Comparison of ENCODE assay signal across 8 mouse cellular contexts in the genomic region with DNA sequence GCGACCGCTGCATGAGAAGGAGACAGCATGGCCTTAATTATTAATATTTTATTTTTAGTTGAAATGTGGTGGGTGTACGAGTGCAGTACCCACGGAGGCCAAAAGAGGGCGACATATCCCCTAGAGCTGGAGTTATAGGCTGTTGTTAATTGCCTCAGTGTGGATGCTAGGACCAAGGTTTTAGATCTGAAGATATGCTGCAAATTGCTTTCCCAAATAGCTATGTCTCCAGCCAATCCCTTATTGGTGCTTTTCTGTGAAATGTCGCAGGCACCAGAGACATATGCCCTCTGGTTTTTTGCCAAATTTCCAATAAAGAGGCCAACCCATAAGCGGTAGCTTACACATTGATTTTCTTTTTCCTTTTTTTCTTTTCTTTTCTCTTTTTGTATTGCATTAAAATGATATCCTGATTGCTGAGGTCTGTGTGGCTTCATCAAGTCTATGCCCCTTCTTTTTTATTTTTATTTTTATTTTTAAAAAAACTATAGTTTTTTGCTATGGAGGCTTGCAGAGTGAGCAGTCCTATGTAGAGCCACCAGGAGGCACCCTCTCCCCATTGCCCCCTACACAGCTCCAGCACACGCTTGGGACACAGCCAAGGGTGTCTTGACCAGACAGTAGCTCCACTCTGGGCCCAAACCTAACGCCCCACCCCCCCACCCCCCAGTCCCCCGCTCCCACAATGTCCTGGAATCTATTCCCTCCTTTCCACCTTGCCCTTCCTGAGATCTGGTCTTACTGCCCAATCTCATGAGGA. TPM values are rescaled to one million over a fixed set of nuclear protein-coding genes. Genes with fewer than 3 reads are reported as not detected.
DNase-seq lines count a peak whose midpoint lies in the region; ATAC-seq and TF ChIP-seq lines count a peak whose summit lies in the region.

No protein-coding gene starts in this region.

- no peak overlapping the region for H3K9ac ChIP-seq in forebrain, postnatal 0 days
- no peak overlapping the region for H3K9ac ChIP-seq in midbrain, embryonic 13.5 days (replicated peaks)

- no peaks in the 10 kb centered on the region for H3K9me3 ChIP-seq in forebrain, postnatal 0 days (ENCODE audit: low read length)
- H3K9me3 ChIP-seq in midbrain, embryonic 13.5 days = no peaks in the 10 kb centered on the region

- no peaks in the 10 kb centered on the region for H3K36me3 ChIP-seq in forebrain, postnatal 0 days (ENCODE audit: insufficient read depth)
- H3K36me3 ChIP-seq in midbrain, embryonic 13.5 days = no peaks in the 10 kb centered on the region

- intact Hi-C loops in left cerebral cortex, postnatal 36 days (cut with DNase I) = loop anchor here (1.0 to 5.0 kb wide), 2 partner anchors 126 to 145 kb away; partner anchors contain the start of gene Tbc1d9b

- peak; percentile 90 for TF ChIP-seq CTCF in forebrain, postnatal 0 days (IDR thresholded peaks at IDR 0.05; ENCODE audit: low read depth)

- no peak overlapping the region for H3K27ac ChIP-seq in forebrain, postnatal 0 days (ENCODE audit: low read depth, low read length)
- H3K27ac ChIP-seq in midbrain, embryonic 13.5 days = no peak overlapping the region

- H3K27me3 ChIP-seq in forebrain, postnatal 0 days (ENCODE audit: insufficient read depth, low read length) = no peaks in the 10 kb centered on the region
- H3K27me3 ChIP-seq in midbrain, embryonic 13.5 days = no peaks in the 10 kb centered on the region

- no peaks in the 10 kb centered on the region for H3K4me1 ChIP-seq in forebrain, postnatal 0 days (ENCODE audit: insufficient read depth)
- H3K4me1 ChIP-seq in midbrain, embryonic 13.5 days (replicated peaks) = no peaks in the 10 kb centered on the region

- H3K4me3 ChIP-seq in forebrain, postnatal 0 days (ENCODE audit: low read depth, low read length) = no peak overlapping the region
- H3K4me3 ChIP-seq in midbrain, embryonic 13.5 days (replicated peaks) = no peak overlapping the region

- H3K4me2 ChIP-seq in forebrain, postnatal 0 days (ENCODE audit: low read depth) = no peak overlapping the region
- no peak overlapping the region for H3K4me2 ChIP-seq in midbrain, embryonic 13.5 days (replicated peaks)

- peak; percentile 83 for ATAC-seq in forebrain, postnatal 0 days
- ATAC-seq in midbrain, embryonic 13.5 days = peak; percentile 63; the same call in 1 of the 2 replicates

- 24% methylated on average over 9 of the region's 10 CpGs for WGBS in forebrain, postnatal 0 days
- WGBS in midbrain, embryonic 13.5 days = 20% methylated on average over 10 of the region's 10 CpGs

- DNase-seq in heart, adult 8-10 months (ENCODE audit: low spot score) = peak; percentile 33
- no peak for DNase-seq in heart, adult 11 months
- DNase-seq in cerebellum, adult 11 months = peak; percentile 63
- peak; percentile 79 for DNase-seq in forebrain, postnatal 0 days
- peak; percentile 83 for DNase-seq in induced T-regulatory cell, adult 2 months (ENCODE audit: low read depth)
- DNase-seq in left cerebral cortex, postnatal 36 days (ENCODE audit: low spot score in 2 of 2) = peak; percentile 22 to 35
- DNase-seq in spleen, postnatal 14 days (ENCODE audit: low spot score in 2 of 2) = peak; percentile 27 to 62

RNA-seq across cellular contexts. Expression of gene Rnf130, which starts 38.7 kb away (rescaled TPM):
- 10 to 100 TPM; 44.8 to 56.7 (median 53.0) TPM for total RNA-seq in heart, adult 8-10 months (2022)
- 97.9 and 116 TPM in 2 replicates for total RNA-seq in forebrain, postnatal 0 days (2014; rRNA removed)
- polyA plus RNA-seq in forebrain, postnatal 0 days (2015; fragmentation: Nextera tagmentation; extraction: Ambion mirVana) = 47.9 and 61.1 TPM in 2 replicates
- total RNA-seq in left cerebral cortex, postnatal 36 days (2021) = 100 to 1,000 TPM; 104 to 105 TPM
- polyA plus RNA-seq in midbrain, embryonic 13.5 days (2015; fragmentation: Nextera tagmentation; extraction: Ambion mirVana) = 57.9 and 59.0 TPM in 2 replicates
